Mouse (Mus musculus) urinary bladder, postnatal 25 days (tissue): Measurements from ENCODE around the gene Kctd21.

Source experiments
- DNase-seq: peaks from one replicate; pipeline ENCODE4 v3.0.0; 2022; ENCODE audit warnings: low spot score

Gene Kctd21

DNA sequence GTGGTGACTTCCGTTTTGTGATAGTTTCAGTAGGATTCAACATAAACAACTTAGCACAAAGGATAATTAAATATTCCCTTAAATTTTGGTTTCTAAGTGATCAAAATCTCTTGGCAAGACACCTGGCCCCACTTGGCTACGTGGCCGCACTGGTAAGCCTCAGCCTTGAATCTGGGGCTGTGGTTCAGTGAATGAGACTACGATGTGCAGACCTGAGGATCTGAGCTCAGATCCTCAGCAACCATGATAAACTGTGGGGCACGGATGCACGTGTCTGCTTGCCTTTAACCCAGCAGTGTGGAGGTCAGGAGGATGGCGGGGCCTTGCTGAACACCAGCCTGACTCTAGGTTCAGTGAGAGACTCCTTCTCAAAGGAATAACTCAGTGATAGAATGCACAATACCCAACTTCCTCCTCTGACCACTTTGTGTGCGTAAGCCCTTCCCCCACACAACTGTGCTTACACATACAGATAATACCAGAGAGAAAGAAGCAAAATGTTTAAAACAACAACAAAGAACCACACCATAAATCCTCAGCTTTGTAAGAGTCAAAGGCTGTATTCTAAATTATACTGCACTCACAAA, 55.5 kb downstream of the Kctd21 start:
- DNase-seq: no peak

DNA sequence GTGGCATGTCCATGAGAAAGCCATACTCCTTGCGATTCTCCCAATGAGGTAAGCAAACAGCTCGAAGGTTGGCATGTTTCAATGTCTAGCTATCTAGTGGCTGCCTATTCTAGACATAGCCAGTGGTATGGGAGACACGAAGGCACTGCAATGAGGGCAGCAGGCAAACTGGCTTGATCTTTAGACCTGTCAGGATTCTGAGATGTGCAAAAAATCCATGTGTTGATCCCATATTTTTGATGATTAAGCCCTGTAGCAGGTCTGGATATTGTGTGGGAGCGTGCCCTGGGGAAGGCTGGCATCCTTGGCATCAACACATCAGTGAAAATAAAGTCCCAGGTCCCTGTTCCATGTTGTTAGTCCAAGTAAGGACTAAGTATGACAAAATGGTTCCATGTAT, 56.4 kb downstream of the Kctd21 start:
- no peak for DNase-seq

- DNase-seq: no peak
Measured at GRCm38 (mm10) chr7:97391293-97392078, 59.4 kb downstream of the Kctd21 start.

GRCm38 (mm10) chr7:97392079-97392445, 59.9 kb downstream of the Kctd21 start:
- DNase-seq: no peak

DNA sequence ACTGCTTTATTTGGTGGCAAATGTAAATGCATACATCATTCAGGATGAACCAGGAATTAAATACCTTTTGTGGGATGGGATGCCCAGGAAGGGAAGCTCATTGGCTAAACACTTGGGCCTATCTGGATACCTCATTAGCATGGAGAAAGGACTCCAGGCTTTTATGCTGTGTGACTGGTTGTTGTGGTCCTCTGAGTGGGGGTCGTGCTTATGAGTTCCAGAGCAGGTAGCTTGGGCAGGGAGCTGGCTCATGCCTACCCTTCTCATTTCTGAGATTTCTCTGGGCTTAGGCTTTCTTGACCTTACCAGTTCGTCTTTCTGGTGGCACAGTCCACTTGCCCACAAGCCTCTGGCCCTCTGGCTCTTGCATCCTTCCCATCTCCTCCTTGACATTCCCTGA, 62.2 kb downstream of the Kctd21 start:
- DNase-seq: no peak

DNA sequence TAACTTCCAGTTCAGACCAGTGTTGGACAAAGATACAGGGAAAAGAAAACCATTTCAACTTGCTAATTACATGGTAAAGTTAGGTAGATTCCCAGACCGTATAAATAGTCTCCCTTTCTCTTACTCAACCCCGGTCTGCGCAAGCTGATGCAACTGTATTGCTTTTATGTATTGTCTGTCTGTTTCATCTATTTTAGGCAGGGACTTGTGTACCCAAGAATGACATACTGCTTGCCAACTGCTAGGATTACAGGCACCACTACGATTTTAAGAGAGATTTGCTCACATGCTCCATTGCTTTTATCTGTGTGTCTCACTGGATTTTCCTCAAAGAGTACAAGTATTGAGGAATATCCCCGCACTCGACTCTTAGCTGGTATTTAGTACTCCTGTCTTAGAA, 66.8 kb downstream of the Kctd21 start:
- no peak for DNase-seq
